Mouse (Mus musculus): Measurements from ENCODE around the gene Prdm16.

The Prdm16 gene

DNA sequence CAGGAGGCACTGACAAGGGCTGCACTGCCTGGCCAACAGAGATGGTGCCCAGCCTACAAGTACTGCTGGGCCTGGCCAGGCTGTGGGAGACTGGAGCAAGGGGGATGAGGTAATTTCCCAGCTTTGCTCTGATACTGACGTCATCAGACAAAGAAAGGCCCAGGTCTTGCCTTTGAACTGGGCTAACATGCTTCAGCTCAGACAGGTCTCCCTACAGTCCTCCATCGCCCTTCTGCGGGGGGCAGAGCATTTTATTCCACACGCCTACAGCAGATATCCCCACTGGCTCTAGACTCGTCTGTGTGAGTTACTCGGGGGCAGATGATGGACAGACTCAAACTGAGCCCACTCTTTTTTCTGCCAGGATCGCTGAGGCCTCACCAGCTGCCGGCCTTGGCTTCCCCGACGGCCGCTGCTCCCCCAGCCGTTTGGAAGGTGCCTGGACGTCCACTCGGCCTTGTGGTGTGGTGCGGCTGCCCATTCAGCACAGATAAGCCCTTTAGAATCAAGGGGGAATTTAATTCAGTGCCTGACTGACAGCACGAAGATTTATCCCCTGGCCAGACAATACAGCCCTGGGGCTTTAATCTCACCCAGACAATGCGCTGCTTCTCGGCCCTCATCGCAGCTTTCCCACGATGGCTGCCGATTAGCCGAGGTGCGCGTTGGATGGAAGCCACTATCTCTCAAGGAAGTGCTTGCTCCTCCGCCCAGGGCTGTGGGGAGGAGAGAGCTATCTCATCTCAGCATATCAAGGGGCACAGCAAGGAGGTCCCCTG lies 32.8 kb downstream of the Prdm16 start:
- DNase-seq (ENCODE audit: low spot score in 2 of 2) = no peak

DNA sequence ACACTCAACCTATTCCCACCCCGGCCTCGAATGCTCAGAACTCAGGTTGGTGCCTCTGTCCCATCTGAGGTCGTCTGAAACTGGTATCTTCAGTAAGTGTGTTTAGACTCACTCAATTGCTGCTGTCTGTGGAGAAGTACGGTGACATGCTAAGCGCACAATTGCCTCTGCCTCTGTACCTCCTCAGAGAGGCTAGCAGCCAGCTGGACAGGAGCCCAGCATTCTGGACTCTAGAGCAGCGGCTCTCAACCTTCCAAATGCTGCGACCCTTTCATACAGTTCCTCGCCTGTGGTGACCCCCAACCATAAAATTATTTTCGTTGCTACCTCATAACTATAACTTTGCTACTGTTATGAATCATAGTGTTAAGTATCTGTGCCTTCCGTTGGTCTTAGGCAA lies 34.3 kb downstream of the Prdm16 start:
- DNase-seq (ENCODE audit: low spot score in 2 of 2) = no peak

DNA sequence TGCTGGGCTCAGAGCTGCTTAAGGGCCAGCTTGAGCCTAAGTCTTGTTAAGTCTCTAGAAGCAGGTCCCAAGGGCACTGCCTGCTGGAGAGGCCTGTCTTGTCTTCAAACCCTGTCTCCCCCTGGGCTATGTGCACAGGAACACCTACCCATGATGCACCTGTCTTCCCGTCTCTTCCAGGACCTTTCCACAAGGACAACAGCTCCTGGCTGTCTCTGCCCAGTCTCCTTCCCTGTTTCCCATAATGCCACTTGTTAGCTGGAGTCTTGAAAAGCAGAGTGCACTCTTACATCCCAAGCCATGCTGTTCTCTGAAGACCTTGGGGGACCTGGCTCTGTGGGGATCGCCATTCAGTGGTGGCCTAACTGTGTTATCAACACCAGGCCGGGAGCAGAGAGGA lies 35.7 kb downstream of the Prdm16 start:
- no peak for DNase-seq (ENCODE audit: low spot score in 2 of 2)

DNA sequence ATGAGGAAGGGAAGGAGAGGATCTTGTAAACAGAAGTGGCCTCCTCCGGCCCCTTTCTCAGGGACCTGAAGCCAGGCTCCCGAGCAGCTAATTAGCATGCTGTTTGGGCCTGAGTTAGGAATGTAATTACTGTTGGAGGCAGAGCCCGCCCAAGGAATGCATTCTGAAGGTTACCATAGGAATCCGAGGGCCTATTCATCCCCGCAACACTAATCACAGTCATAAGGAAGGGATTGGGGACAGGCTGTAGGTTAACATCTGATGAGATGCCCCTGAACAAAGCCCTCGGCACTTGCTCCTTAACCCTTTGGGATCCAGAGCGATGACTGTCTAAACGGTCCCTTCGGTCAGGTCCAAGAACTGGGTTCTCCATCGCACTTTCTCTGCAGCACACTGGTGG lies 36.7 kb downstream of the Prdm16 start:
- DNase-seq (ENCODE audit: low spot score in 2 of 2) = no peak

DNA sequence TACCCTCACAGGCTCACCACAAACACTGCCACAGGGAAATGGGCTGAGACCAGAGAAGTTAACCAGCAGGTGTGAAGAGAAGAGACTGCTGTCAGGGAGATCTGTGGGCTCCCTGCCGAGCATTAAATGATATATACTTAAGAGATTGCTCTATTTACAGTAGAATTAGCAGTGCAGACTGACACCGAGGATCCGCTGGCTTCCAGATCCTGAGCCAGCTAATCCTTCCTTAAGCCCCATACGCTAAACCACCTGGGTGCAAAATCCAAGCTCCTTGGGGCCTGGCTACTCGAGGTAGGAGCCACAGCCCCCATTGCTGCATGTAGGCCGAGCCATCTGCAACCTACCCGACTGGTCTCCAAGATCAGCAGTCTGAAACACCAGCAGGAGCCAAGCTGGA lies 38.3 kb downstream of the Prdm16 start:
- DNase-seq (ENCODE audit: low spot score in 2 of 2) = no peak

DNA sequence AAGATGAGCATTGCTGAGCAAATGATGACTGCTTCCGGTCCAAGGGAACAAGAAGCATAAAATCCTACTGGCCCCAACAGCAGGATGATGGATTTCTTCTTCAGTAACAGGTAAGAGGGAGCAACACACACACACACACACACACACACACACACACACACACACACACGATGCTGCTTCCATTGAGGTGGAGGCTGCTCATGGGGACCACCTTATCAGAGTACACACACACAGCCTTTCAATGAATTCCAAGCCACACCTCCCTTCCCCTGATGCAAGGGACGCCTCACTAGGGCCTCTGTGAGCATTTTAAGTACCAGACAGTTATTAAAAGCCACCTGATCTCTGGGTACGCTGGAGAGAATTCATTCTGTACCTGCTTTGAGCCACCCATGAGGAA lies 39.9 kb downstream of the Prdm16 start:
- DNase-seq (ENCODE audit: low spot score in 2 of 2) = no peak

DNA sequence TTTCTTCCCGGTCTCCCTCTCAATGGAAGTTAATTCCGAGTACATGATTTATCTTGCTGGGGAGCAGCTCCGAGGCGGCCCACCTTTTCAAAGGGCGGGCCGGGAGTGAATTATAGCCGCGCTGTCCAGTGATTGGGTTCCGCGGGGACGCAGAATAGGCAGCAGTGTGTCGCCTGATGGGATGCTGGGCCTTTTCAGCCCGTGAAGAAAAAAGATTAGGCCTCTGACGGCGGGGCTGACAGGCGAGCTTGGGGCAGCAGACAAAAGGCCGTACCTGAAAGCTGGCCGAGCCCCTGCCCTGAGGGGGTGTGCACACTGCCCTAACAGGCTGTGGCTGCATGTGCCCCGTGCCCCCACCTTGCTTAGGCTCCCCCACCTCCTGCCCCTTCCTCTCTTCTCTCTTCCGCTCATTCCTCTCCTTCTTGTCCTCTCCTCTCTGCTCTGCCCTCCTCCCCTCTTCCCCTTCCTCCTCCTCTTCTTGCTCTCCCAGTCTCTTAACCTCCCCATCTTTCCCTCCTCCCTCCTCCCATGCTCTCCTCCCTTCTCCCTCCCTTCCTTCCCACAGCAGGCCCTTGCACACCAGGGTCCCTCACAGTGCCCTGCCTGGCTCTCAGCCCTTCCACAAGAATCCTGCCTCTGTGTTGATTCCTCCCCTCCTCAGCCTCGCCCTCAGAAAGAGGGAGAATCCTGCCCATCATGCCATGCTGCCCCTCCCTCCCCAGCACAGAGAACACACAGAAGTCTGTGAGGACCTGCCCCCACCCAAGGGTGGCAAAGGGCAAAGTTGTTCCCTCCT lies 41.7 kb downstream of the Prdm16 start:
- no peak for DNase-seq (ENCODE audit: low spot score in 2 of 2)

DNA sequence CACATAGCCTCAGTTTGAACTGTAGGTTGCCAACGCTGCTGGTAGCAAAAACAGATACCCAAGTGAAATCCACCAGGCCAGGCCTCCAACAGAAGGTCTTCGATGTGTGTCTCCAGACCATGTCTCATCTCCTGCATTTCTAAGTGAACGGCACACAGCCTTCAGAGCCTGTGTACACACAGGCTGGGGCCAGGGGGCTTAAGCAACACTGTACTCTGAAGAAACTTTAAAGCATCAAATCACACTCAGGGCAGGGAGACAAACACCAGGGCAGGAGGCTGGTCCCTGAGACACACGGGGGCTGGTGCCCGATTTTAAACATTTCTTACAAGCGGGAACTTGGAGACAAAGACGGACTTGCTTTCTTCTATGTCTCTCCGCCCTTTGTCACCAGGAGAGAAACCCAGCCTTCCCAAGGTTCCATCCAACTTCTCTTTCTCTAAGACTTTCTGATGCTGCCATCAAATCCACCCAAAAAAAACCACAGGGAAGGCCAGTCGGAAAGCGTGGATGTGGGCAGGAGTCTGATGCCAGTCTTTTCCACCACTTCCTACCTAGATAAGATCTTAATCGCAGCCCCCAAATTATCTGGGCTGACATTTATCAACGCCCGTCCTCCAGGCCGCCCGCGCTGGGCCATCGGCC lies 42.4 kb downstream of the Prdm16 start:
- DNase-seq (ENCODE audit: low spot score in 2 of 2) = no peak

DNA sequence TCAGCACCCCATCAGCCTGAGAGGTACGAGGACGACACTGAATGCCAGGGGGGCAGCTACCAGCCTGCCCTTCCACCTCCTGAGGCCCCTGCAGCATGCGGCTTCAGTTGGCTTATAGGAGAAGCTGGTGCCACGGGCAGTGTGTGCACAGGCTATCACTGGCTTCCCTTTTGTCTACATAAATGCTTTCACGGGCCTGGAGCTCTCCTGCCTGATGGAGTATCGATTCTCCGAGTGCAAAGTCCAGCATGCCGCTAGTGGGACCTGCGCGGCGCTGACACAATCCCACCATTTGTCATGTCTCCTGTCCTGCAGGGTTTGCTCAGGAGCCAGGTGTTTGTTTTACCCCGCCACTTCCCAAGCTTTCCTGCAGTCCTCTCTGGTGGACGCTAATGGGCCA lies 44.1 kb downstream of the Prdm16 start:
- no peak for DNase-seq (ENCODE audit: low spot score in 2 of 2)

DNA sequence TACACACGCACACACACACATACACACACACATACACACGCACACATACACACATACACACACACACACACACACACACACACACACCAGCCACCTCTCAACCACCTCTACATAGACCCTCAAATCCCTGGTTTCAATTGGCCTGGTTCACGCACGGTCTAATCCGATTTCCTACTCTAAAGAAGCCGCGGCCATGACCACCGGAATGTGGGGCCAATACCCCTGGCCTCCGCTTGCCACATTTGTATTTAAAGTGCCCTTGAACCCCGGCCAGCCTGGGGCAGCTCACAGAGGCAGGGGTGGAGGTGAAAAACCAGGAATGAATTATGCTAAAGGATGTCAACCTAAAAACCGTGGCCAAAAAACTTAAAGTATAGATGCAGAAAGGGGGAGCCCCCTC lies 45.8 kb downstream of the Prdm16 start:
- no peak for DNase-seq (ENCODE audit: low spot score in 2 of 2)

DNA sequence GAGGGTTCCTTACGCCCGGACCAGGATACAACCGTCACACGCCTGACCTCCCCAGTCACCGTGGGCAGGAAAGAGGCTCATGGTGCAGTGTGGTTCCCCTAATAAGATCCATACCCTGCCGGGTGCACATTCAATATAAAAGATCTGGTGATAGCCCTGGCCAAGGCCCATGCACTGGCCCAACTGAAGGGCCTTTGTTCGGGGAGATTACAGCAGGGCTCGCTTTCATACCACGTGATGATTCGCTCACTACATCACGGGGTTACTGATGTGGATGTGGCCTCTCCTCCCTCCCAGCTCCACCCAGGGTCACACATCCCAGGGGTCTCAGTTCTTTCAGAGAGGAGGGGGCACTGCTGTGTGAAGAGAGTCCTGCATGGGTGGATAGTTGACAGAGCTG lies 50.3 kb downstream of the Prdm16 start:
- no peak for DNase-seq (ENCODE audit: low spot score in 2 of 2)

DNA sequence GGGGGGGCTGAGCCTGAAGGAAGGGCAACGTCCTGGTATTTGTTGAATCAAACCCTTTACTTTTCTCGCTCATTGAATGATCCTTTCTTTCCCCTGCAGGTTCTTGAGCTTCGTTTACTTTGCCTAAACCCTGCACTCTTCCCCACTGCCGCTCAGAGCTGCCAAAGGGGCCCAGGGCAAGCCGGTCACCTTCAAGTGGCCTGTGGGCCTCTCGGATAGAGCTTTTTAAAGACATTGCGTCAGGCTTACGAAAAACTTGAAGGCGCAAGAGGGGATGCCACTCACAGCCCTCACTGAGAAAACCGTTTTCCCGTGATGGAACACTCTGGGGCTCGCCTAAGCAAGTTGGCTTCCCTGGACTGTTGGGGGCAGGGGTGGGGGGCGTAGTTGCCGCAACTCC lies 50.9 kb downstream of the Prdm16 start:
- DNase-seq (ENCODE audit: low spot score in 2 of 2) = no peak

DNA sequence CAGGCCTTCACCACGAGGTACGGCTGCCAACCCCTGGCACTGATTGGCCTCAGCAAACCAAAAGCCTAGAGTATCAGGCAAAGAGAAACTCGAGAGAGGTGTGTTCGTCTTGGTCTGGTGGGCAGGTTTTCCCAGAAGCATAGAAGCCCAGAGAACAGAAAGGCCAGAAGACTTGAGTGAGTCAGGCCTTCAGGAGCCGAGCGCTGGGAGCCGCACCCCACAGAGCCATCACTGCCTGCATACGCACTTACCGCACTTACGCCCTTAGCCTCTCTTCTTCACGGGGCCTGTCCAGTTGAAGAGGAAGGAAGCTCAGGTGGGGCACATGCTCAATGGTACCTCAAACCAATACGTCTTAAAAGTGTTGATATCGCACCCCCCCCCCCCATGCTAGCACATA lies 53.0 kb downstream of the Prdm16 start:
- no peak for DNase-seq (ENCODE audit: low spot score in 2 of 2)

DNA sequence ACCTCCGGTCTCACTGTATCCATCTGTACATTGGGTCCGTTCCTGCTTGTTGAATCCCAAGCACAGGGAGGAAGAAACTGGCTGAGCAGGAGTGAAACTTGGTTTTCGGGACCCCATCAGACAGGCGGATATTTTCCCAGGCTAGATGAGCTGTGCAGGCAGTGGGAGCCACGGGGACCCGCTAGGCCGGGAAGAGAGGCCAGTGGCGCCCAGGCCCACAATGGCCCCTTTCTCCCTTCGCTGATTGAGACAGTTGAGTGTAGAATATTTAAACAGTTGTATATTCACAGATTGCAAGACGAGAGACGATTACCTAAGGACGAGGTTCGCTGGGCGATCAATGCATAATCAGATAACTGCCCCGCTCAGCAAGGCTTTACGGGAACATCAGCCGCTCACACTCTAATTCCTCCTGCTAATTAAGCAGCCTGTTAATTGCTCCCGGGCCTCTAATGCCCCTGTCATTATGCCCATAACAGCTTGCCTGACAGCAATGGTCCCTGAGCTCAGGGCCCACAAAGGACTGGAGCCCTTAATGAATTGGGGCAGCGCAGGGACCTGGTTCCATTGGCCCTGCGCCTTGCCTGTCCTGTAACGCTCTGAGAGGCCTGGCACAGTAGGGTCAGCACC lies 54.0 kb downstream of the Prdm16 start:
- no peak for DNase-seq (ENCODE audit: low spot score in 2 of 2)

DNA sequence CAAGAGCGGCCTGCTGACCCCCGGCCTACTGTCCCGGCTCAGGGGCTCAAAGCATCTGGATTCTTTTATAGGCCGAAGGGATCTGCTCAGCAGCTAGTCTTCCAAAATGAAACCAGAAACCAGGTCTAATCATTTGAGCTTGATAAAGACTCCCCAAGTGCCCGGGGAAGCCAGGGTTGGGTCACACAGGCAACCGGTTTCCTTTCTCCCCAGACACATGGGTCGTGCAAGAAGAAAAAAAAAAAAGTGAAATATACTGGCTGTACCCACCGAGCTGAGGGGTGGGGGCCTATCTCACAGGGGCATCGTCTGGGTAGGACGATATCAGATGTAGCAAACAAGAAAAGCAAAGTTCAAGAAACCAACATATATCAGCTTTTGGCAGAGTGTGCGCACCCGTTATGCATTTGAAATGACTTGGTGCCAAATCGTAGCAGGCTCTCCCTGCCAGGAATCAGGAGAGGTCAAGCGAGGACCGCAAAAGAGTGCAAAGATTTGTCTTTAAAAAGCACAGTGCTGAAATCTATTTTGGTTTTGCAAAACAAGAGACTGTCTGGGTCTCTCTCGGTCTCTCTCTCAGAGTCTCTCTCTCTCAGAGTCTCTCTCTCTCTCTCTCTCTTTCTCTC lies 55.3 kb downstream of the Prdm16 start:
- DNase-seq (ENCODE audit: low spot score in 2 of 2) = no peak

DNA sequence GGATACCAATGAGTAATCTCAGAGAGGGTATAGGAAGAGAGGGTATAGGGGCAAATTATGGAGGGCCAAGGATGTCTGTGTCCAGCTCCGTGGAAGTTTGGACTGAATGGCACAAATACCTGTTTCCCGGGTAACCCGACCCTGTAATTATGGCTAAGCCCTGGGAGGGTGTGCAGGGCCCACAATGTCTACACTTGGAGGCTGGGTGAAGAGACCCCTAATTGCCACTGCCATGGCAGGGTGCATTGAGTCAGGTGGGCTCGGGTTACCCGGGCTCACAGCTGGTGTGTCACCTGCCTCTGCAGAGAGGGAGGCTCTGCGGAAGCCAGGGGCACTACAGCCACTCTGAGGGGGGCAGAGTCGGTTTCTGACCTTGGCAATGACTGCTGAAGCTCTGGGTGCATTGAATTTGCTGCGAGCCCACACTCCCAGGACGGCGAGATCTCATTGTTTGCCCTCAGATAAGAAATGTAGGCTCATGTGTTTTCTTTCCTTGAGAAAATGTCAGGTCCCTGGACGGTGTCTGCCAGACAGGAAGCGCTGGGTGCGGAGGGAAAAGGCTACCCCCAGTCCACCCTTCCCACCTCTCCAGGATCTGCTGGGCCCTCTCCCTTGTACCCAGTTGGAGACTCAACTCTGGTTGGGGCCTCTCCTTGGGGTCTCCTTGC lies 62.3 kb downstream of the Prdm16 start:
- no peak for DNase-seq (ENCODE audit: low spot score in 2 of 2)

DNA sequence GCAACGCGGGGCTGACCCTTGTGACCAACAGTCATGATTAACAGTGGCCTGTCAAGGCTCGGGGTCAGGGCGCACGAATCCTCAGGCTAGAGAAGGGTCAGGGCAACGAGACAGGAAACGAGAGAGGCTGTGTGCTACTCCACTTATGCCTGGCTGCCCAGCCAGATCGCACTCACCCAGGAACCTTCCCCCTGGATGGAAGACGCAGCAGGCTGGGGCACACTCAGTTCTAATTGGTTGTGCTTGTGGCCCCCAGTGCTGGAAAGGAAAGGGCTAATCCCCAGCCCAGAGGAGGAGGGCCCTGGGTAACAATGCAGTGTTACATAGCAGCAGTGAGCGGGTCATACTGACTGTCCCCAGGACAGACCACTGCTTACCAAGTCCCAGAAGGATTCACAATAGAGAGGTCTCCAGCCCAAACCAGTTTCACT lies 66.2 kb downstream of the Prdm16 start:
- DNase-seq (ENCODE audit: low spot score in 2 of 2) = no peak

DNA sequence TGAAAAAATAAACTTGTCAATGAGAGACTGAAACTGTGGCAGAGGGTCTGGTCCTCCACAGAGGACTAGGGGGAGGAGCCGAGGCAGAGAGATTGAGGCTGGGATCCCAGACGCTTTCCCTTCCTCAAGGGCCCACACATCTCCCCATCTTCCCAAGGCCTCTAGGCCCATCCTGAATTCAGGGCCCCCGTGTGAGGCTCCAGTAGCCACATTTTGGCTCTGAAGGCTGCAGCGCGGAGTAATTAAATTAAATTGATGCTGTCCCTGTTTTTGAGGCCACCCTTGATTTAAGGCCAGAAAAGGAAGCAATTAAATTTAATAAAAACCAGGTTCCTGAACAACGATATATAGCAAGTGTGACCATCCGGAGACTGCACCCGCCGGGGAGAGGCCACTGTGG lies 66.8 kb downstream of the Prdm16 start:
- DNase-seq (ENCODE audit: low spot score in 2 of 2) = no peak

DNA sequence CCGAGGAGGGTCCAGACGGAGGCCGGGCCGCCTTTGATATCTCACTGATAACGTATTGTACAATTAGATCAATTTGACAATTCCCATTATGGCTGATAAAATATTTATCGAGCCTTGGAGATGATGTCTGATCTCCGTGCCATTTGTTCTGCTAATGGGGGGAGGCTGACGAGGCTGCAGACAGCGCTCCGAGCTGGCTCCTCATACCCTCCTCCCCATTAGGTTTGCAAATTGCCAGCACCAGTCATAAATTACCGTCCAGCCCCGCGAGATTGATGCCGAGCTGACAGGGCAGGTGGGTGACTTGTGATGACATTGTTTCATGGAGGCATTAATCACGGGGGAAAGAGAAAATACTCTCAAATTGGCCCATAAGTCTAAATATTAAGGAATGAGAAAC lies 67.9 kb downstream of the Prdm16 start:
- no peak for DNase-seq (ENCODE audit: low spot score in 2 of 2)

DNA sequence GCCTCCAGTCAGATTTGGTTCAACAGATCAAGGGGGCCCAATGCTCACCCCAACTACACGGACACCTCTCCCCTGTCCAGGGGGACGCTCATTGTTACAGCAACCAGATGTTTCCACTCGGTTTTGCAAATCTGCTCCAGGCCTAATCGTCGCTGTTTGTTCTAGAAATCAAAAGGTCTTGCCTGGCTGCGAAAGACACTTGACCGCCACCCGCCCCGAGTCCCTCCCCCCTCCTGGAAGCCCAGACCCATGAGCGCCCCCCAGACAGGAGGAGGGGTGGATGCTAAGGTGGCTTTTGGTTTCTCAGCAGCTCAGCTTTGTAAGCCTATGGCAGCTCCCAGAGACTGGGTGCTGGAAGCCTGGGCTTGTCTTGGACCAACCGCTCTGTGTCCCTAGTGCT lies 68.7 kb downstream of the Prdm16 start:
- DNase-seq (ENCODE audit: low spot score in 2 of 2) = no peak

DNA sequence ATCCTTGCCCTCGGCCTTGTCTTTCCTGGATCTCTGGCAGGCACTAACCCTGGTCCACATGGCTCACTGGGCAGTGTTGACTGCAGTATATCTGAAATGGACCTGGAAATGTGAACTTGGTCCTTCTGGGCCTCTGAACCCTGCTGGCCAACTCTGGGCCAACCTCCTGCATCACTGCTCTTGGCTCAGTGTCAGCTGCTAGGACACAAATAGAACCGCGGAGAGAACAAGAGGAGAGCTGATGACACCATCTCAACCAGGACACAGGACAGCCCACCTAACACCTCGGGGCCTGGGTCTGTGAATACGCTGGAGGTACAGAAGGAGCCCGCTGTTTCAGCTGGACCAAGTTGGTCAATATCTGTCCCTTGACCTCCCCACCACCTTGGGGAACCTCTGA lies 73.5 kb downstream of the Prdm16 start:
- DNase-seq (ENCODE audit: low spot score in 2 of 2) = no peak

All from spleen, postnatal 14 days (tissue).